Comparison of ENCODE assay signal across 10 mouse cellular contexts in the genomic region with DNA sequence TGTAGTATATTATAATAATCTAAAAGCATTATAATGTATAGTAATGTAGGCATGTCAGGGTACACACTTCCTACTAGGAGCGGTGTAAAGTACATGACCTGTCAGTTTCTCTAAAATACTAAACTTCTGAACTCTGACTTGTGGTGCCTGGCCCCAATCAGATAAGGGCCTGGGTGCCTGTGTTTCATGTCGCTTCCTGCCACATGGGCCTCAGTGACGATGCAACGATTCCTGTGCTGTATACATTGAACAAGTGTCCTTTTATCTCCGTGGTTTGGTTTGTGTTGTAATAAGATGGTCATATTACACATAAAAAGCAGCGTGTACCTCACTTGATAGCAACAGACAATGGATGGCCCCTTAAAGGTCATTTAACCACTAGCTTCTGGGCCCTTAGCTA.
DNase-seq lines count a peak whose midpoint lies in the region; ATAC-seq and TF ChIP-seq lines count a peak whose summit lies in the region.
"Had no signal": no experiment of that assay in that cellular context is flagged by ENCODE, and none has a peak within 500 bp of the region (broad histone marks: within the 10 kb centered on the region; RNA-seq: fewer than 3 reads in every experiment).

No protein-coding gene starts in this region.

- H3K4me2 ChIP-seq in liver, postnatal 0 days (ENCODE audit: low read depth, low read length) = no peak overlapping the region
- H3K4me2 ChIP-seq in hindbrain, embryonic 16.5 days (ENCODE audit: low read length) = no peak overlapping the region
- H3K4me2 ChIP-seq: hindbrain, embryonic 13.5 days; limb, embryonic 12.5 days had no signal

- no peaks in the 10 kb centered on the region for H3K9me3 ChIP-seq in MEL (replicated peaks; ENCODE audit: insufficient read depth, low read length)
- H3K9me3 ChIP-seq in liver, postnatal 0 days (ENCODE audit: low read length) = no peaks in the 10 kb centered on the region
- H3K9me3 ChIP-seq in hindbrain, embryonic 16.5 days (ENCODE audit: control insufficient read depth, low read length) = no peaks in the 10 kb centered on the region
- H3K9me3 ChIP-seq: heart, embryonic 10.5 days; hindbrain, embryonic 13.5 days; limb, embryonic 12.5 days had no signal

- peaks cover 21 to 30% of the 10 kb centered on the region in 2 experiments for H3K4me1 ChIP-seq in MEL (ENCODE audit: control insufficient read depth in 1 of 2, insufficient read depth in 2 of 2, low read length in 2 of 2)
- H3K4me1 ChIP-seq in liver, postnatal 0 days (ENCODE audit: insufficient read depth) = no peaks in the 10 kb centered on the region
- H3K4me1 ChIP-seq in hindbrain, embryonic 16.5 days (ENCODE audit: control insufficient read depth, insufficient read depth, low read depth, low read length) = no peaks in the 10 kb centered on the region
- H3K4me1 ChIP-seq: heart, embryonic 10.5 days; hindbrain, embryonic 13.5 days; limb, embryonic 12.5 days had no signal

- peak; percentile 92 for ATAC-seq in common myeloid progenitor, adult 5-6 weeks (replicated peaks; ENCODE audit: low read depth, poor library complexity, severe bottlenecking)
- ATAC-seq in liver, postnatal 0 days = peak; percentile 84
- no peak for ATAC-seq in hindbrain, embryonic 16.5 days

- H3K36me3 ChIP-seq in MEL (ENCODE audit: control insufficient read depth in 1 of 2, insufficient read depth in 2 of 2, low read length in 2 of 2) = peaks cover 0 to 45% of the 10 kb centered on the region in 2 experiments; a peak in 2 of 4 replicates
- H3K36me3 ChIP-seq in liver, postnatal 0 days (replicated peaks; ENCODE audit: insufficient read depth, low read length) = no peaks in the 10 kb centered on the region
- H3K36me3 ChIP-seq in hindbrain, embryonic 16.5 days (ENCODE audit: control insufficient read depth, insufficient read depth, low read length) = no peaks in the 10 kb centered on the region
- H3K36me3 ChIP-seq: heart, embryonic 10.5 days; hindbrain, embryonic 13.5 days; limb, embryonic 12.5 days had no signal

- no peaks in the 10 kb centered on the region for H3K79me2 ChIP-seq in MEL (ENCODE audit: control insufficient read depth, insufficient read depth, low read length, poor library complexity)

- no peak for TF ChIP-seq CTCF in MEL (IDR thresholded peaks at IDR 0.05 in 2 of 3, conservative IDR thresholded peaks at IDR 0.05 in 1 of 3; ENCODE audit: control insufficient read depth in 1 of 3, insufficient read depth in 1 of 3, low read depth in 2 of 3, low read length in 3 of 3, poor library complexity in 1 of 3, severe bottlenecking in 1 of 3)
- no peak for TF ChIP-seq CTCF in liver, postnatal 0 days (IDR thresholded peaks at IDR 0.05; ENCODE audit: low read depth)

- H3K27me3 ChIP-seq in MEL (ENCODE audit: control insufficient read depth in 1 of 2, insufficient read depth in 2 of 2, low read length in 2 of 2) = no peaks in the 10 kb centered on the region
- H3K27me3 ChIP-seq in liver, postnatal 0 days (ENCODE audit: insufficient read depth, low read length) = no peaks in the 10 kb centered on the region
- no peaks in the 10 kb centered on the region for H3K27me3 ChIP-seq in hindbrain, embryonic 16.5 days (replicated peaks; ENCODE audit: control insufficient read depth, insufficient read depth, low read length)
- H3K27me3 ChIP-seq: hindbrain, embryonic 13.5 days; limb, embryonic 12.5 days had no signal

- WGBS in liver, postnatal 0 days (ENCODE audit: insufficient replicate concordance) = 28% methylated on average over 6 of the region's 6 CpGs
- 84% methylated on average over 6 of the region's 6 CpGs for WGBS in hindbrain, embryonic 16.5 days

- no peak; a peak in 1 of 4 replicates for TF ChIP-seq POLR2A in MEL (IDR thresholded peaks at IDR 0.05; ENCODE audit: control insufficient read depth in 1 of 2, insufficient read depth in 1 of 2, low read depth in 1 of 2, low read length in 2 of 2, poor library complexity in 1 of 2)

- H3K4me3 ChIP-seq in MEL (ENCODE audit: control insufficient read depth in 1 of 2, insufficient read depth in 1 of 2, low read depth in 2 of 2, low read length in 2 of 2) = no peak overlapping the region
- H3K4me3 ChIP-seq in liver, postnatal 0 days (ENCODE audit: low read depth, low read length) = no peak overlapping the region
- H3K4me3 ChIP-seq in hindbrain, embryonic 16.5 days (ENCODE audit: low read length) = no peak overlapping the region
- H3K4me3 ChIP-seq: heart, embryonic 10.5 days; hindbrain, embryonic 13.5 days; limb, embryonic 12.5 days had no signal

- TF ChIP-seq RAD21 in MEL (IDR thresholded peaks at IDR 0.05; ENCODE audit: low read depth, low read length) = no peak

- DNase-seq in MEL (ENCODE audit: low read depth, low spot score) = peak; percentile 94
- DNase-seq in liver, postnatal 0 days = peak; percentile 46
- peak; percentile 41 to 49 for DNase-seq in thymus, postnatal 10 days (ENCODE audit: low spot score in 2 of 2)
- DNase-seq in layer of hippocampus, postnatal 10 days (ENCODE audit: low spot score in 2 of 2) = no peak
- no peak for DNase-seq in ovary, postnatal 14 days (ENCODE audit: low spot score)

- H3K27ac ChIP-seq in MEL (ENCODE audit: control insufficient read depth, low read depth, low read length) = peak overlapping the region; percentile 95
- H3K27ac ChIP-seq in liver, postnatal 0 days (ENCODE audit: low read depth) = no peak overlapping the region
- H3K27ac ChIP-seq in hindbrain, embryonic 16.5 days (ENCODE audit: low read depth, low read length) = no peak overlapping the region
- H3K27ac ChIP-seq: heart, embryonic 10.5 days; hindbrain, embryonic 13.5 days; limb, embryonic 12.5 days had no signal

- peak; percentile 94 to 96 for TF ChIP-seq EP300 in MEL (IDR thresholded peaks at IDR 0.05; ENCODE audit: low read depth in 1 of 2, low read length in 2 of 2)
- peak; percentile 70 for TF ChIP-seq EP300 in liver, postnatal 0 days (IDR thresholded peaks at IDR 0.05; ENCODE audit: low read depth)

- H3K9ac ChIP-seq in MEL (ENCODE audit: control insufficient read depth, low read depth, low read length, poor library complexity, severe bottlenecking) = peak overlapping the region; percentile 48
- H3K9ac ChIP-seq in liver, postnatal 0 days (replicated peaks) = no peak overlapping the region
- no peak overlapping the region for H3K9ac ChIP-seq in hindbrain, embryonic 16.5 days (ENCODE audit: low read depth, low read length)
- H3K9ac ChIP-seq: hindbrain, embryonic 13.5 days; limb, embryonic 12.5 days had no signal

TF ChIP-seq in MEL, 35 proteins besides CTCF, POLR2A, EP300 and RAD21 (continues in another document):
- TF ChIP-seq MEF2A (IDR thresholded peaks at IDR 0.05; ENCODE audit: extremely low read depth, insufficient replicate concordance, low read depth, low read length, poor library complexity, severe bottlenecking) = no peak
- no peak for TF ChIP-seq E2F4 (IDR thresholded peaks at IDR 0.05; ENCODE audit: borderline replicate concordance, low read depth, low read length)
- TF ChIP-seq MAFK (IDR thresholded peaks at IDR 0.05; ENCODE audit: borderline replicate concordance, low read depth, low read length) = no peak
- TF ChIP-seq SIN3A (IDR thresholded peaks at IDR 0.05; ENCODE audit: low read length) = peak; percentile 92
- no peak for TF ChIP-seq ZC3H11A (IDR thresholded peaks at IDR 0.05; ENCODE audit: low read depth, low read length)
- no peak for TF ChIP-seq JUND (IDR thresholded peaks at IDR 0.05; ENCODE audit: low read depth, low read length)
- TF ChIP-seq TAL1 (IDR thresholded peaks at IDR 0.05; ENCODE audit: low read length) = peak; percentile 90
- TF ChIP-seq ZNF384 (IDR thresholded peaks at IDR 0.05; ENCODE audit: low read depth, low read length) = no peak
- TF ChIP-seq KAT2A (conservative IDR thresholded peaks at IDR 0.05; ENCODE audit: low read depth, low read length) = no peak
- TF ChIP-seq ELF1 (IDR thresholded peaks at IDR 0.05; ENCODE audit: low read depth, low read length) = peak; percentile 65; the same call in 1 of the 2 replicates
- no peak for TF ChIP-seq POLR2AphosphoS2 (IDR thresholded peaks at IDR 0.05; ENCODE audit: low read length)
- no peak for TF ChIP-seq GABPA (IDR thresholded peaks at IDR 0.05; ENCODE audit: low read depth, low read length)
- TF ChIP-seq RCOR1 (IDR thresholded peaks at IDR 0.05; ENCODE audit: low read depth, low read length) = peak; percentile 67; the same call in 1 of the 2 replicates
- TF ChIP-seq USF2 (IDR thresholded peaks at IDR 0.05; ENCODE audit: borderline replicate concordance in 1 of 2, insufficient read depth in 1 of 2, low read depth in 1 of 2, low read length in 2 of 2) = no peak
- TF ChIP-seq ETS1 (IDR thresholded peaks at IDR 0.05; ENCODE audit: low read depth, low read length) = peak; percentile 97
- no peak for TF ChIP-seq TBP (IDR thresholded peaks at IDR 0.05; ENCODE audit: low read depth, low read length)
- TF ChIP-seq USF1 (IDR thresholded peaks at IDR 0.05; ENCODE audit: low read depth, low read length) = peak; percentile 59; the same call in 1 of the 2 replicates
- TF ChIP-seq BHLHE40 (IDR thresholded peaks at IDR 0.05; ENCODE audit: borderline replicate concordance, low read depth, low read length) = no peak
- no peak for TF ChIP-seq POLR2AphosphoS5 (IDR thresholded peaks at IDR 0.05; ENCODE audit: borderline replicate concordance, low read depth, low read length)
- no peak for TF ChIP-seq NELFE (IDR thresholded peaks at IDR 0.05; ENCODE audit: low read depth, low read length)
- TF ChIP-seq CHD1 (IDR thresholded peaks at IDR 0.05; ENCODE audit: low read depth, low read length) = no peak
- TF ChIP-seq SMC3 (IDR thresholded peaks at IDR 0.05; ENCODE audit: low read depth, low read length) = no peak
- TF ChIP-seq MXI1 (IDR thresholded peaks at IDR 0.05; ENCODE audit: low read depth, low read length) = peak; percentile 76
- TF ChIP-seq MAX (IDR thresholded peaks at IDR 0.05; ENCODE audit: low read length) = peak; percentile 93
- TF ChIP-seq HCFC1 (IDR thresholded peaks at IDR 0.05; ENCODE audit: low read depth, low read length) = peak; percentile 55; the same call in 1 of the 2 replicates
- no peak for TF ChIP-seq MAZ (IDR thresholded peaks at IDR 0.05; ENCODE audit: low read depth, low read length)
- no peak for TF ChIP-seq UBTF (IDR thresholded peaks at IDR 0.05; ENCODE audit: borderline replicate concordance, insufficient read depth, low read depth, low read length)
- TF ChIP-seq NRF1 (IDR thresholded peaks at IDR 0.05; ENCODE audit: insufficient read depth, low read depth, low read length, poor library complexity, severe bottlenecking) = no peak
- peak; percentile 99 for TF ChIP-seq GATA1 (IDR thresholded peaks at IDR 0.05; ENCODE audit: low read depth, low read length)
- peak; percentile 68 for TF ChIP-seq MYC (IDR thresholded peaks at IDR 0.05; ENCODE audit: low read depth, low read length)
- TF ChIP-seq TCF12 (IDR thresholded peaks at IDR 0.05; ENCODE audit: low read depth, low read length) = peak; percentile 92
- no peak for TF ChIP-seq CHD2 (IDR thresholded peaks at IDR 0.05; ENCODE audit: low read length)
- TF ChIP-seq ZKSCAN1 (IDR thresholded peaks at IDR 0.05; ENCODE audit: low read depth, low read length) = no peak

Comparison
In these comparisons a context has a peak if more than half of its experiments do, and no peak if none do; other contexts are left out.
1. DNase-seq: peak in MEL (single experiment), liver, postnatal 0 days (single experiment) and thymus, postnatal 10 days (2 of 2); none in layer of hippocampus, postnatal 10 days (0 of 2) and ovary, postnatal 14 days (single experiment).